Mouse (Mus musculus) liver, embryonic 14.5 days (tissue): ENCODE measurements around the gene 1700037H04Rik.

Experiments
- CTCF ChIP-seq: IDR thresholded peaks from 2 replicates; pipeline ENCODE4 v1.5.1; 2016; ENCODE audit warnings: antibody characterized with exemption, low read depth, control low read depth
- EP300 ChIP-seq: IDR thresholded peaks from 2 replicates; pipeline ENCODE4 v1.6.1; 2016; ENCODE audit warnings: antibody characterized with exemption, low read depth

DNA sequence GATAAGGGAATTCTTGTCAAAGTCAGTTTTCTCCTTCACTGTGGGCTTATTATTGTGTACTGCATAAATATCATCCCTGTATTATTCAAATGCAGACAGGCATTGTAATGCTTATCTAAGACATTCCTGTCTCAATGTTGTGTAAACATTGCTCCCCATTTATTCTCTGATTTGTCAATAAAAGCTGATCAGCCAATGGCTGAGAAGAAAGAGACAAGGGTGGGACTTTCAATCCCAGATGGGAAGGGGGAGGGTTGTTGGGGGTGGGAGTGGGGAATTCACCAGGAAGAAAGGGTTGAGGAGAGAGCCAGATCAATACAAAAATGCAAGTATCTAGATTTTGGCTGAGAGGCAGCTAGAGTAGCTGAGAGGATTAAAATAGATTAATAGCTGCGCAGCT, 9.0 kb upstream of the 1700037H04Rik start:
- no peak for TF ChIP-seq CTCF
- TF ChIP-seq EP300: no peak
